Mouse (Mus musculus) myocyte (in vitro differentiated cells): Measurements from ENCODE around the gene Rragd.

Experiments used
- CEBPB ChIP-seq: IDR thresholded peaks from 2 replicates; pipeline ENCODE4 v1.6.1; 2011; ENCODE audit warnings: mild to moderate bottlenecking, moderate library complexity; ENCODE audit not compliant: poor library complexity, insufficient read depth, severe bottlenecking
- E2F4 ChIP-seq: IDR thresholded peaks from one replicate; pipeline ENCODE4 v1.6.1; 2011; ENCODE audit warnings: mild to moderate bottlenecking, control low read depth, moderate library complexity; ENCODE audit not compliant: insufficient read depth
- MAX ChIP-seq: IDR thresholded peaks from one replicate; pipeline ENCODE4 v1.6.1; 2011; ENCODE audit warnings: low read depth, mild to moderate bottlenecking, control low read depth
- MYOG ChIP-seq, 3 experiments: IDR thresholded peaks; one replicate each; pipeline ENCODE4 v1.6.1; 2011; ENCODE audit warnings: control low read depth in 2 of 3, low read depth in 2 of 3, mild to moderate bottlenecking in 2 of 3; ENCODE audit not compliant: insufficient read length in 2 of 3, control insufficient read depth in 1 of 3, insufficient read depth in 1 of 3
- POLR2A ChIP-seq: IDR thresholded peaks from one replicate; pipeline ENCODE4 v1.6.1; 2011; ENCODE audit warnings: low read depth, mild to moderate bottlenecking, control low read depth, moderate library complexity; ENCODE audit not compliant: insufficient read length
- POLR2AphosphoS2 ChIP-seq: IDR thresholded peaks from one replicate; pipeline ENCODE4 v1.6.1; 2011; ENCODE audit warnings: low read depth, control low read depth; ENCODE audit not compliant: insufficient read length
- REST ChIP-seq: IDR thresholded peaks from one replicate; pipeline ENCODE4 v1.6.1; 2011; ENCODE audit warnings: mild to moderate bottlenecking, control low read depth, moderate library complexity; ENCODE audit not compliant: insufficient read depth, insufficient read length
- TCF12 ChIP-seq: IDR thresholded peaks from one replicate; pipeline ENCODE4 v1.6.1; 2011; ENCODE audit warnings: mild to moderate bottlenecking, control low read depth; ENCODE audit not compliant: poor library complexity, insufficient read depth, severe bottlenecking
- TCF3 ChIP-seq: IDR thresholded peaks from one replicate; pipeline ENCODE4 v1.6.1; 2011; ENCODE audit warnings: low read depth, control low read depth; ENCODE audit not compliant: insufficient read length
- USF1 ChIP-seq: IDR thresholded peaks from one replicate; pipeline ENCODE4 v1.6.1; 2011; ENCODE audit warnings: low read depth, mild to moderate bottlenecking, control low read depth, moderate library complexity

GRCm38 (mm10) chr4:33032045-33032444 is 49.2 kb downstream of the Rragd start:
- TF ChIP-seq POLR2A (no peak), USF1 (no peak), TCF12 (no peak), REST (no peak), CEBPB (no peak), E2F4 (no peak), MAX (no peak), MYOG (IDR thresholded peaks at IDR 0.05; ENCODE audit: control insufficient read depth in 1 of 3, insufficient read depth in 1 of 3, insufficient read length in 2 of 3, low read depth in 2 of 3) (no peak), POLR2AphosphoS2 (no peak), TCF3 (no peak)
